Mouse (Mus musculus) liver, adult 2 months (tissue): ENCODE measurements around the gene Ift140.

Experiments used
- CTCF ChIP-seq: fragments of 200-500 bp; IDR thresholded peaks from 2 replicates; pipeline ENCODE4 v1.5.1; 2011; ENCODE audit warnings: low read depth, low read length, control low read depth
- POLR2A ChIP-seq: fragments of 200-500 bp; IDR thresholded peaks from 2 replicates; pipeline ENCODE4 v1.6.1; 2011; ENCODE audit warnings: low read length, control low read depth; ENCODE audit not compliant: insufficient read depth; ENCODE audit errors: extremely low read depth

- TF ChIP-seq POLR2A (no peak), CTCF (no peak)
Measured at GRCm38 (mm10) chr17:25067442-25067851, 51.6 kb downstream of the Ift140 start.
